Mouse (Mus musculus): ENCODE data around the gene Rps19bp1. TPM values are rescaled to one million over a fixed set of nuclear protein-coding genes. Genes with fewer than 3 reads are reported as not detected.

The Rps19bp1 gene
- total RNA-seq, 2 experiments from 2014 or later, result 9.9 to 11.2 TPM

GRCm38 (mm10) chr15:80219211-80219610 lies 44.9 kb downstream of the Rps19bp1 start:
- DNase-seq, result no peak

GRCm38 (mm10) chr15:80217476-80217875 lies 46.6 kb downstream of the Rps19bp1 start:
- no peak for DNase-seq

GRCm38 (mm10) chr15:80216480-80216820 lies 47.7 kb downstream of the Rps19bp1 start:
- no peak for DNase-seq

DNA sequence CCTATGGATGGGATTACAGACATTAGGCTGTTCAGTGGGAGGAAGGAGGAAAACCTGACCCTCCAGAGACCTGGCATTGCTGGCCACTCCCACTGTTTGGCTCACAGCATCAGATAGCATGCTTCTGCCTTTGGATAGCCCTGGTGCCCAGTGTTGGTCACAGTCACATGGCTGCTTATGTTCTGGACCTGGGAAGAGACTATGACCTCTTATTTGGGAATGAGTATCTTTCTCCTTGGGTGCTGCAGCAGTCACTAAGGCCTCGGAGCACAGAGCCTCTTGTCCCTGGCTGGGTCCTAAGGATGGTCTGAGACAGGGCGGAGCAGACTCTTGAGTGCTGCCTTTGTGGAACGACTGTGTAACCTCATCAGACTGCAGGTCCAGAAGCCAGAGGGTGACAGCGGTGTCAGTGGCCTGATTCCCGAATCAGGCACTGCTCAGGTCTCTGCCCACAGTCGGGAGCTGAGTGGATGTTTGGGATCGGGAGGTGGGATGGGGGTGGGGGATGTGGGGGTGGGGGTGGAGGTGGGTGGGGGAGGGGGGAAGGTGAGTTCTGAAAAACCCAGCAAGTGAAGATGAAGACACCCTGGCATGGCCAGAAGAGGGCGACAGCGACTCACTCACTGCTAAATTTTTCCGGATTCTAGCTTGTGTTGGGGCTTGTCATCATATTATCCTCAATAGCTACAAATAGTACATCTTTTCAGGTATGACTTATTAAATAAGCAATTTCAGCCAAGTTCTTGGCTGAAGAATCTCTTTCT lies 48.2 kb downstream of the Rps19bp1 start:
- DNase-seq, result no peak

DNA sequence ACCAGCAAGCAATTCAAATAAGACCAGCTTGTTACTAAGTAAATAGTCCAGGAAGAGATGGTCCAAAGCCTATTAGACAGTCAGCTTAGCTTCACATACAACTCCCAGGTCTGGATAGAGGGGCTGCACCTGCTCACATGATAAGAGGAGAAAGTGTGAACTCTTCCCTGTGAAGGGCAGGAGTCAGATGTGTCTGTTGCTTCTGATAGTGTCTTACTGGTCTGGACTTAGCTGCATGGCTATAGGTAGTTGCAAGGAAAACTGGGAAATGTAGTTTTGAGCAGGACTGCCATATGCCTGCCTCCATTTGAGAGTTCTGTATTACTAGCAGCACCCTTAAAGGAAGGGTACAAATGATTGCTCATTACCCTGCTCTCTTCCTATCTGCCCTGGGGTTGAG lies 50.4 kb downstream of the Rps19bp1 start:
- DNase-seq, result no peak

Other genes with a start within 250 kb of the Rps19bp1 start
- 10 to 100 TPM; 13.9 to 16.7 TPM for gene Pdgfb, start 249.3 kb downstream of the Rps19bp1 start, total RNA-seq (2021)
- 10 to 100 TPM; 34.6 to 37.7 TPM for gene Syngr1, start 173.0 kb downstream of the Rps19bp1 start, total RNA-seq (2021)
- gene Rpl3, start 172.4 kb downstream of the Rps19bp1 start, total RNA-seq (2021), result 10 to 100 TPM; 48.4 to 80.1 TPM
- gene Tab1, start 131.2 kb downstream of the Rps19bp1 start, total RNA-seq (2021), result 10 to 100 TPM; 13.8 to 14.6 TPM
- 1 to 10 TPM in 1 of 2 experiments, under 1 TPM in 1; 0.87 to 1.1 TPM for gene Mgat3, start 90.6 kb downstream of the Rps19bp1 start, total RNA-seq (2021)
- gene Mief1, start 30.3 kb downstream of the Rps19bp1 start, total RNA-seq (2021), result 10 to 100 TPM; 19.5 to 23.2 TPM
- 1 to 10 TPM; 4.0 to 7.5 TPM for gene AC140267.1, start 28.5 kb downstream of the Rps19bp1 start, total RNA-seq (2021)
- gene Atf4, start 9.1 kb downstream of the Rps19bp1 start, total RNA-seq (2021), result 100 to 1,000 TPM; 107 to 114 TPM
- gene Cacna1i, start 22.9 kb upstream of the Rps19bp1 start, total RNA-seq (2021), result under 1 TPM; 0.11 to 0.43 TPM